Mouse (Mus musculus) frontal cortex, adult (tissue): ENCODE data around the gene Bbox1.

ENCODE experiments used
- ATAC-seq: cut with Nextera tagmentation; 2 replicates; pipeline ENCODE4 v1.9.2; 2017; ENCODE audit warnings: mild to moderate bottlenecking, moderate library complexity, mixed read lengths; ENCODE audit not compliant: low TSS enrichment

Gene Bbox1

GRCm38 (mm10) chr2:110274160-110274559, 40.2 kb downstream of the Bbox1 start:
- ATAC-seq = no peak

GRCm38 (mm10) chr2:110269281-110269680, 45.1 kb downstream of the Bbox1 start:
- ATAC-seq = no peak

DNA sequence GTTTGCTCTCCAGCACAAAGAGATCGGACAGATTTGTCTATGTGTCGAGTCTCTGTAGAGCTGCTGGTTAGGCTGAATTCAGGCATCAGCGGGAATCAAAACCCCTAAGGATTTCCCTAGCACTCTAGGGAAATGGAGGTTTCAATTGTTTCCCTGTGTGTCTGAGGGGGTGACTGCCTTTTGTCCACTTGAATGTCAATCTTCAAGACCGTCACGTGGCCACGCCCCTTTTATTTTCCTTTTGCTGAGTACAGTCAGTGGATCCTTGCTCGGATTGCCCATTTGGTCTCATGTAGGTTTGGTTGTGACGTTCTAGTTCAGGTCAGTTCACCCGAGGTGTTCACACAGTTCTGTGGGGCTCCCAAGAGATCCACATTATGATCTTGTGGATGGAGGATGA, 82.1 kb downstream of the Bbox1 start:
- no peak for ATAC-seq

DNA sequence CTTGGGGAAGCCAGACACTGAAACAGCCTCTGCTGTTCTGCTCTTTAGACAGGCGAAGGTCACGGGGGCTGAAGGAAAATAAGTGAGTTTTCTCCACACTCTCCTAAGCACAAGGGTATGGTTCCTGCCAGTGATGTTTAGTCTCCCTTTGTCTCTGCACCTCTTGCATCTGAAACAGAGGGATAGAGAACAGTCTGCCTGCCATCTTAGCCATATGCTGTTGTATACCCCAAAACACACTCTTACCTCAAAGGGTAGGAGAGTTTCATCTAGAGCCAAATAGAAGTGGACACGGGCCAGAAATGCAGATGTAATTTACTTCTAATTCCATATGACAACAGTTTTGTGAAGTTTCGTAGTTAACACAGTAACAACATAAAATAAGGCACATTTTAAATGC, 83.6 kb downstream of the Bbox1 start:
- ATAC-seq = no peak

DNA sequence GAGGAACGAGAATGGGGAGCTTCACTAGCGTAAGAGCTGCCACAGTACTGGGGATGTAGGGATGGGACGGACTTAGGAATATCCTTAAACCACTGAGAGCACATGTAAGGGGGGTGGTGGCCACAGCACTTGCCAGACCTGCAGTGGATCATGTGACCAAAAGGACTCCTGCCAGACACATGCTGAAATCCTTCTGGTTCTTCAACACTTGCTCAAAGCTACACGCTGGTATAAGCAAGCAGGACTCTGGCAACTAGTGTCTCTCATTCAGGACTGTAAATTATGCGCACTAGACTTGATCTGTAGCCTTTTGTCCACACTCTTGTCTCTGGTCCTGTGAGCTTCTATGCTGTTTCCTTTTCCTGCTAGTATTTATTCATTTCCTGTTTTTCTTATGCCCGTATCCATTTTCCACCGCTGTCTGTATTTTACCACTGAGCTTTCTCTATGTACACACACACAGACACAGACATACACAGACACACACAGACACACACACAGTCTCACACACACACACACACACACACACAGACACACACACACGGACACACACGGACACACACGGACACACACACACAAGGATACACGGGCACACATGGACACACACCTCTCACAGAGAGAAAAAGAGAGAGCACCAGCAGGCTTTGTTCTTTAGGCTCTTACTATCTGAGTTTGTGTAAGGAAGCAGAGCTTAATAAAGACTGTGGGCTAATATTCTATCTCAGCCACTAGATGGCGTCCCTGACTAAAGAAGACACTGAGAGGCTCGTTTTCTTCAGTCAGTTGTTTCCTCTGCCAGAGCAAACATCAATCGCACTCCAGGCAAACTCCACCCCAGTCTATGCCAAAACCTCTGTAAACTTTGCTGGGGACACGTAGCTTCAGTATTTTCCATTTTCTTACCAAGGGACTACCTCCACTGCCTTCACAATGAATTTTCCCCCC, 84.9 kb downstream of the Bbox1 start:
- peak; percentile 98 for ATAC-seq

DNA sequence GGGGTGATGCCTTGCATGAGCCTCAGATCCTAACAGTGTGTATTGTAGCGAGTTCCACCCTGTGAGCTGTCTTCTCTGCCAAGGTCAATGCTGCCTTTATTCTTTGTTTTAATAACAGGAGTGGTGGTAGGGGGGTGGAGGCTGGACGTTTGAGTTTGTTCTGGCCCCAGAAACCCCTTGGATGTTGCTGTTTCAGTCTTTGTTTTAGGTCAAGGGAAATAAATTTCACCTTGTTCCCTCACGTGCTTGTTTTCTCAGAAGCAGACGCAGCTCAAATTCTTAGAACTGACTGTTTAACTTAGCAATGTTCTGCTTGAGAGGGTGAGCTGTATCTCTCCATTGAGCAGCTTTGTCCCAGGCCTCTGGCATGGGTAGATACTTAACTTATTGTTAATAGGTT, 87.9 kb downstream of the Bbox1 start:
- ATAC-seq = no peak

- ATAC-seq = no peak
Observed at GRCm38 (mm10) chr2:110225969-110226368, 88.4 kb downstream of the Bbox1 start.

- ATAC-seq = no peak
Observed at GRCm38 (mm10) chr2:110222793-110223192, 91.6 kb downstream of the Bbox1 start.

GRCm38 (mm10) chr2:110220492-110220891, 93.9 kb downstream of the Bbox1 start:
- ATAC-seq = no peak

- peak; percentile 67 for ATAC-seq
Observed at GRCm38 (mm10) chr2:110215685-110216058, 98.7 kb downstream of the Bbox1 start.

GRCm38 (mm10) chr2:110214991-110215684, 99.2 kb downstream of the Bbox1 start:
- ATAC-seq = no peak

GRCm38 (mm10) chr2:110214278-110214677, 100.1 kb downstream of the Bbox1 start:
- ATAC-seq = no peak
